Mouse (Mus musculus) forebrain, embryonic 16.5 days (tissue): ENCODE measurements around the gene Msh3. TPM values are rescaled to one million over a fixed set of nuclear protein-coding genes. Genes with fewer than 3 reads are reported as not detected.

Experiments
- ATAC-seq: fragments of 200-750 bp; cut with Nextera tagmentation; 2 replicates; pipeline ENCODE4 v1.8.0; 2017; ENCODE audit warnings: mild to moderate bottlenecking, moderate library complexity
- H3K27ac ChIP-seq: fragments of 300-500 bp; sonication (generic); 2 replicates; pipeline ENCODE4 v1.5.1; 2014; ENCODE audit warnings: low read length, control low read depth
- H3K27me3 ChIP-seq: fragments of 300-500 bp; sonication (generic); replicated peaks from 2 replicates; pipeline ENCODE4 v1.6.1; 2014; ENCODE audit warnings: low read length; ENCODE audit not compliant: control insufficient read depth, insufficient read depth
- H3K36me3 ChIP-seq: fragments of 300-500 bp; sonication (generic); 2 replicates; pipeline ENCODE4 v1.6.1; 2014; ENCODE audit not compliant: control insufficient read depth, insufficient read depth
- H3K4me1 ChIP-seq: fragments of 300-500 bp; sonication (generic); replicated peaks from 2 replicates; pipeline ENCODE4 v1.6.1; 2014; ENCODE audit warnings: low read length; ENCODE audit not compliant: control insufficient read depth, insufficient read depth
- H3K4me2 ChIP-seq: fragments of 300-500 bp; sonication (generic); 2 replicates; pipeline ENCODE4 v1.6.1; 2014; ENCODE audit warnings: mild to moderate bottlenecking, low read length, control low read depth
- H3K4me3 ChIP-seq: fragments of 300-500 bp; sonication (generic); replicated peaks from 2 replicates; pipeline ENCODE4 v1.5.1; 2014; ENCODE audit warnings: mild to moderate bottlenecking, low read length, control low read depth
- H3K9ac ChIP-seq: fragments of 300-500 bp; sonication (generic); replicated peaks from 2 replicates; pipeline ENCODE4 v1.6.1; 2014; ENCODE audit warnings: low read depth, low read length, control low read depth
- H3K9me3 ChIP-seq: fragments of 300-500 bp; sonication (generic); 2 replicates; pipeline ENCODE4 v1.6.1; 2016; ENCODE audit warnings: low read length; ENCODE audit not compliant: control insufficient read depth
- WGBS: fragments of 180-500 bp; shearing (Covaris S2); extraction: QIAGEN DNeasy Blood & Tissue Kit; methylation state at CpG from one replicate; pipeline ENCODE4 v1.1.7; 2014; 5-methylcytosine and 5-hydroxymethylcytosine counted together
- polyA plus RNA-seq: library from polyadenylated mRNA; unstranded; fragments of >200 nt; fragmentation: Nextera tagmentation; extraction: Ambion mirVana; gene quantifications from 2 replicates; pipeline ENCODE4 v1.2.1, GENCODE M21; 2015

The Msh3 gene
- polyA plus RNA-seq, 1 experiment from 2014 or later: 30.4 TPM

GRCm38 (mm10) chr13:92361609-92362008 is 6.8 kb upstream of the Msh3 start:
- no peak overlapping the region for H3K9ac ChIP-seq
- H3K4me1 ChIP-seq: no peaks in the 10 kb centered on the region
- H3K36me3 ChIP-seq: no peaks in the 10 kb centered on the region
- H3K27ac ChIP-seq: no peak overlapping the region
- no peak overlapping the region for H3K4me2 ChIP-seq
- no peaks in the 10 kb centered on the region for H3K27me3 ChIP-seq
- WGBS: 84% methylated on average over 2 of the region's 2 CpGs
- no peaks in the 10 kb centered on the region for H3K9me3 ChIP-seq
- ATAC-seq: no peak
- H3K4me3 ChIP-seq: no peak overlapping the region

- H3K9me3 ChIP-seq: no peaks in the 10 kb centered on the region
- ATAC-seq: no peak
- peaks cover 7% of the 10 kb centered on the region for H3K4me1 ChIP-seq
- H3K36me3 ChIP-seq: no peaks in the 10 kb centered on the region
- no peak overlapping the region for H3K9ac ChIP-seq
- 64% methylated on average over 2 of the region's 2 CpGs for WGBS
- no peak overlapping the region for H3K4me3 ChIP-seq
- no peak overlapping the region for H3K27ac ChIP-seq
- no peaks in the 10 kb centered on the region for H3K27me3 ChIP-seq
- H3K4me2 ChIP-seq: no peak overlapping the region
These were observed 2.8 kb upstream of the Msh3 start for GRCm38 (mm10) chr13:92357644-92358043.

DNA sequence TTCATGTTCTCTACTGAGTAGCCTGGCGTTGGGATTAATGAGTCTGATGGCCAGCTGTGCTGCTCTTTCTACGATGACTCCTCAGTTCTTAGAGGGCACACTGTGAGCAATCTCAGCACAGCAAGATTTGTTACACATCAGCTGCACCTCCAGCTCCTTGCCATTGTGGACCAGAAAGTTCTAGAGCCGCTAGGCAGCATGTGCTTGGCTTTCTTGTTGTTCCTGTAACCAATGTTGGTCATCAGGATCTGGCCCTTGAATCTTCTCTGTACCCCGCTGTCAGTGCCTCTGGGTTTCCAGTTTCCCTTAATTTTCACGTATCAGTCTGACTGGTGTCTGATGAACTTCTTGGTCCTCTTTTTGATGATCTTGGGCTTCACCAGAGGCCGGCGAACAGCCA is 1.6 kb upstream of the Msh3 start:
- 67% methylated on average over 7 of the region's 7 CpGs for WGBS
- Histone ChIP-seq H3K4me2 (no peak overlapping the region; the same call in 1 of the 2 replicates), H3K4me1 (peaks cover 7% of the 10 kb centered on the region), H3K4me3 (no peak overlapping the region), H3K36me3 (no peaks in the 10 kb centered on the region), H3K9me3 (no peaks in the 10 kb centered on the region), H3K27me3 (no peaks in the 10 kb centered on the region), H3K9ac (no peak overlapping the region), H3K27ac (no peak overlapping the region)
- ATAC-seq: no peak

- H3K36me3 ChIP-seq: no peaks in the 10 kb centered on the region
- no peak overlapping the region; the same call in 1 of the 2 replicates for H3K27ac ChIP-seq
- WGBS: 0% methylated on average over 24 of the region's 24 CpGs
- peak overlapping the region; percentile 75 for H3K4me3 ChIP-seq
- no peaks in the 10 kb centered on the region for H3K9me3 ChIP-seq
- no peaks in the 10 kb centered on the region for H3K27me3 ChIP-seq
- peak overlapping the region; percentile 97 for H3K4me2 ChIP-seq
- peak; percentile 30; the same call in 1 of the 2 replicates for ATAC-seq
- peaks cover 7% of the 10 kb centered on the region for H3K4me1 ChIP-seq
- H3K9ac ChIP-seq: peak overlapping the region; percentile 62
These were observed 455 bp upstream of the Msh3 start for GRCm38 (mm10) chr13:92355272-92355643.

DNA sequence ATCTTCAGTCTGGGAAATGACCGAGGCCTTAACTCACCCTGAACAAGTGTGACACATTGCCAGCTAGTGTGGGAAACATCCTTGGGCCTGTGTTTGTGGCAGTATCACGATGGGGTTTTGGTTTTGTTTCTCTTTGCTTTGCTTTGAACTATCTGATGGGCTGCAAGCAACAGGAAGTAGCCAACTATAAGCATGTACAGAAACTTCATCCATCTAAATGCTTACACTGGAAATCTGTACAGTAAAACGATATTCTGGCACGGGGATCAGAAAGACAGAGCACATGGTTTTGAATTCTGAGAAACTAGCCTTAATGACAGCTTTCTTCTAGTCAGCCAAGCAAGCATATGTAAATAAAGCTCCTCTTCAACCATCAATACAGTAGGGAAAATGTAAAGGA is 847 bp downstream of the Msh3 start:
- Histone ChIP-seq H3K9me3 (no peaks in the 10 kb centered on the region), H3K9ac (peak overlapping the region; percentile 65), H3K4me1 (peaks cover 7% of the 10 kb centered on the region), H3K4me2 (peak overlapping the region; percentile 97), H3K36me3 (no peaks in the 10 kb centered on the region), H3K27me3 (no peaks in the 10 kb centered on the region), H3K4me3 (peak overlapping the region; percentile 75), H3K27ac (peak overlapping the region; percentile 54; the same call in 1 of the 2 replicates)
- ATAC-seq: no peak
- 18% methylated on average over 4 of the region's 4 CpGs for WGBS

- peaks cover 2% of the 10 kb centered on the region; the same call in 1 of the 2 replicates for H3K36me3 ChIP-seq
- no peak for ATAC-seq
- no peak overlapping the region for H3K27ac ChIP-seq
- H3K27me3 ChIP-seq: no peaks in the 10 kb centered on the region
- H3K9me3 ChIP-seq: no peaks in the 10 kb centered on the region
- WGBS: 96% methylated on average over 6 of the region's 6 CpGs
- H3K9ac ChIP-seq: no peak overlapping the region
- peaks cover 7% of the 10 kb centered on the region for H3K4me1 ChIP-seq
- no peak overlapping the region for H3K4me2 ChIP-seq
- H3K4me3 ChIP-seq: no peak overlapping the region
These were observed 3.7 kb downstream of the Msh3 start for GRCm38 (mm10) chr13:92351100-92351499.

- Histone ChIP-seq H3K4me3 (no peak overlapping the region), H3K27me3 (no peaks in the 10 kb centered on the region), H3K4me2 (no peak overlapping the region), H3K9me3 (no peaks in the 10 kb centered on the region), H3K27ac (no peak overlapping the region), H3K36me3 (peaks cover 2% of the 10 kb centered on the region; the same call in 1 of the 2 replicates), H3K4me1 (no peaks in the 10 kb centered on the region), H3K9ac (no peak overlapping the region)
- no peak for ATAC-seq
- 77% methylated on average over 5 of the region's 5 CpGs for WGBS
These were observed 8.5 kb downstream of the Msh3 start for GRCm38 (mm10) chr13:92346338-92346737.

- no peak overlapping the region for H3K4me2 ChIP-seq
- H3K4me3 ChIP-seq: no peak overlapping the region
- no peaks in the 10 kb centered on the region for H3K9me3 ChIP-seq
- no peaks in the 10 kb centered on the region for H3K4me1 ChIP-seq
- ATAC-seq: no peak
- H3K9ac ChIP-seq: no peak overlapping the region
- H3K27me3 ChIP-seq: no peaks in the 10 kb centered on the region
- 95% methylated on average over 8 of the region's 8 CpGs for WGBS
- peaks cover 2% of the 10 kb centered on the region for H3K36me3 ChIP-seq
- H3K27ac ChIP-seq: no peak overlapping the region
These were observed 10.8 kb downstream of the Msh3 start for GRCm38 (mm10) chr13:92344033-92344432.

GRCm38 (mm10) chr13:92339787-92340186 is 15.0 kb downstream of the Msh3 start:
- H3K9ac ChIP-seq: no peak overlapping the region
- no peak for ATAC-seq
- H3K27ac ChIP-seq: no peak overlapping the region
- H3K4me1 ChIP-seq: no peaks in the 10 kb centered on the region
- H3K36me3 ChIP-seq: no peaks in the 10 kb centered on the region; the same call in none of the 2 replicates
- no peak overlapping the region for H3K4me2 ChIP-seq
- no peaks in the 10 kb centered on the region for H3K27me3 ChIP-seq
- H3K4me3 ChIP-seq: no peak overlapping the region
- 92% methylated on average over 3 of the region's 3 CpGs for WGBS
- H3K9me3 ChIP-seq: no peaks in the 10 kb centered on the region
